Mouse (Mus musculus): ENCODE data around the gene Sp140. TPM values are rescaled to one million over a fixed set of nuclear protein-coding genes. Genes with fewer than 3 reads are reported as not detected.
"Not testable (repeated sequence)": the region's sequence is repeated elsewhere in the genome, so short reads cannot be mapped to it uniquely, and the experiment has no call there.

Gene Sp140
- total and polyA plus RNA-seq, 3 experiments, result 0.76 TPM; not detected in 2

DNA sequence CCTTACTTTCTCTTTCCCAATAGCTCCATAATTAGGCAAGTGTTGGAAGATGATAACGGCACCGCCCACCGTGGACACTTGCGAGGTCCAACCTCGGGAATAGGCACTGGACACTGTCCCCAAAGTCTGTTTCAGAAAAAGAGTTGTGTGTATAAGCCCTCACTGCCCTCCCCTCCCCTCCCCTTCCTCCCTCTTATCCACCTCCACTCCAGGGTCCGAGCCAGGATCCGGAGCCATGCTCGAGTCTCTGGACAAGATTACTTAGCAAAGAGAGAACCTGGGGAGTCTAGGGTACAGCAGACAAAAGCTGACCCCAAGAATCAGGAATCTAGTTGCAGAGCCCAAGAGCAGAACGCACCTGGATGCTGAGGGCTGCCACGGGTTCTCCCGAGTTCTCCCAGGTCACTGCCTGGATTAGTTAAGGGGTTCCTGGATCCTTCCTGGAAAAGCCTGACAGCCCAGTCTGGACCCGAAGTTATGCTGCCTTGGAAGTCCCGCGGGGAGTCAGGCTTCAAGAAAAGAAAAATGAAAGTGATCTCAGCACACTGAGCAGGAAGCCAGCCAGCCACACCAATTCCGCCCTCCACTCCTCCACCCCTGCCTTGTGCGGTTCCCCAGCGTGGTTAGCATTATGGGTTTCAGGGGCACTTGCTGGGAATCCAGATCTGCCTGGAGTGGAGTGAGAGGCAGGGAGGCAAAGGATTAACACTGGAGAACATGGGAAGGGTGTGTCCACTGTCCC, 1.7 kb upstream of the Sp140 start, which contains the start of gene Sp110:
TSS of gene Sp110 (minus strand) at position 547 of the 742 bp plus-strand sequence.
- H3K4me3 ChIP-seq (ENCODE audit: low read depth, low read length); H3K9me3 ChIP-seq (replicated peaks); H3K27me3 ChIP-seq (ENCODE audit: insufficient read depth, low read length); H3K4me1 ChIP-seq (ENCODE audit: insufficient read depth, low read depth, low read length); DNase-seq (ENCODE audit: low spot score); ATAC-seq (ENCODE audit: extremely low read depth, insufficient number of reproducible peaks, low FRiP score, poor library complexity, severe bottlenecking); H3K36me3 ChIP-seq (replicated peaks): not testable (repeated sequence)

DNA sequence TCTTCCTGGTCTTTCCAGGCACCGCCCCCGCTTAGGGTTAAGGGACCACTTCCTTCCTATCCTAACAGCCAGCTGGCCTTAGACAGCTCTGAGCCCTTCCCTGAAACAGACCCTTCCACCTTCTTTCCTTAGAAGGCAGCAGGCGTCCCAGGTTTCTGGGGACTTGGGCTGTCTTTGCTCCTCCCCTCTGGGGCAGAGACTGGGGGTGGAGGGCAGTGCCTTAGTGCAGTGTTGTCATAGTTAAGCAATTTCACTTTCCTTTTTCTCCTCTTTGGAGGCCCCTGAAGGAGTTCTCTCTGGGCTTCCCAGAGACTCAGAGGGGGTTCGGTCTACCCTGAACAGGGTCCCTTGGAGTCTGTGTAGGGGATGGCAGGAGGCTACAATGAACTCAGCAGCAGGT, 616 bp downstream of the Sp140 start:
- H3K4me1 ChIP-seq (ENCODE audit: insufficient read depth, low read depth, low read length); DNase-seq (ENCODE audit: low spot score); H3K36me3 ChIP-seq (replicated peaks); ATAC-seq (ENCODE audit: extremely low read depth, insufficient number of reproducible peaks, low FRiP score, poor library complexity, severe bottlenecking); H3K27me3 ChIP-seq (ENCODE audit: insufficient read depth, low read length); H3K9me3 ChIP-seq (replicated peaks); H3K4me3 ChIP-seq (ENCODE audit: low read depth, low read length): not testable (repeated sequence)

DNA sequence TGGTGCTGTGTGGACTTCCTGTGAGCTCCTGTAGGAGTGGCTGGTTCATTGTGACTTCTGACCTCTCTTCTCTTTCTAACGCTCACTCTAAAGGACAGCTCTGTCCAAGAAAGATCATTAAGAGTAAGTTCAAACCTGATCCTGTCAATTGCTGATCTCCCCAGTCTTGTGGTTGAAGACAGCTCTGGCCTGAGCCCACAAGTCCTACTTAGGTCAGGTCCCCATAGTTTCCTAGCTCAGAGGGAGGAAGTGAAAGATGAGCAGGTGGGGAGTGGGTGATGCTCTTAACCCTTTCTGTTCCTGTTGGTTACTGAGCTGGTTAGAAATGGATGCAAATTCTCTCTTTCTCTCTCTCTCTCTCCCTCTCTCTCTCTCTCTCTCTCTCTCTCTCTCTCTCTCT, 4.2 kb downstream of the Sp140 start:
- not testable (repeated sequence) for H3K9me3 ChIP-seq (replicated peaks); H3K4me1 ChIP-seq (ENCODE audit: insufficient read depth, low read depth, low read length); ATAC-seq (ENCODE audit: extremely low read depth, insufficient number of reproducible peaks, low FRiP score, poor library complexity, severe bottlenecking); DNase-seq (ENCODE audit: low spot score); H3K36me3 ChIP-seq (replicated peaks); H3K4me3 ChIP-seq (ENCODE audit: low read depth, low read length); H3K27me3 ChIP-seq (ENCODE audit: insufficient read depth, low read length)

DNA sequence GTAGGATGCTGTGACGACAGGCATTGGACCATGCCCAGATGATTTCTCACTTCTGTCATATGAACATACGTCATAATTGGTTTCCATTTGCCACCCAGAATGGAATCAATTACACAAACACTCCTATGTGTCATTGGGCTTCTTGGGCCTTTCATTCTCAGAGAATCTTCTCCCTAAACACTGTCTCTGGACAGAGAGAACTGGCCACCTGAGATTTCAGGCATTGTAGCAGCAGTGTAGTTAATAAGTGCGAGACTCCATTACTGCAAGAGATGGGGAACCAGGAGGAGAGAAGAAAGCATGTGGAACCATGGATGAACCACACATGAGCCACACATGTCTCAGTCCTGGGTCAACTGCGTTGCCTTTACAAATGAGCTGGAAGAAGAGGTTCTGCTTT, 8.2 kb downstream of the Sp140 start:
- not testable (repeated sequence) for ATAC-seq (ENCODE audit: extremely low read depth, insufficient number of reproducible peaks, low FRiP score, poor library complexity, severe bottlenecking); DNase-seq (ENCODE audit: low spot score); H3K4me3 ChIP-seq (ENCODE audit: low read depth, low read length); H3K36me3 ChIP-seq (replicated peaks); H3K9me3 ChIP-seq (replicated peaks); H3K4me1 ChIP-seq (ENCODE audit: insufficient read depth, low read depth, low read length); H3K27me3 ChIP-seq (ENCODE audit: insufficient read depth, low read length)

DNA sequence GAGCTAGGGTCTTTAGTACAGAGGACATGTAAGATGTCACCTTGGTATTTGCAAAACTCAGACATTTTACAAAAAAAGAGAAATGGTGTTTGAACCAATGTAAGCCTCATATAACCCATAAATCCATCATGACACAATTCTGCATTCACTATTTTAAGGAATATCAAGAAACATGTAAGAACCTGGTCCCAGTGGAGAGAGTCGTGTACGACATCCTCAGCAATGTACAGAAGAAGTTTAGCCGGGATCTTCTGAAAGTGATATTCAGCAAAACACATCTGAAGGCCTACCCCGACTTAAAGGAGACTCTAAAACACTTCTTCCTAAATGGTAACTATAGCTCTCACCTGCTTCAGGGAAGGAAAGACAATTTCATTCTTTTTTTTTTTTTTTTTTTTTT, 10.4 kb downstream of the Sp140 start:
- not testable (repeated sequence) for ATAC-seq (ENCODE audit: extremely low read depth, insufficient number of reproducible peaks, low FRiP score, poor library complexity, severe bottlenecking); H3K27me3 ChIP-seq (ENCODE audit: insufficient read depth, low read length); H3K36me3 ChIP-seq (replicated peaks); H3K4me3 ChIP-seq (ENCODE audit: low read depth, low read length); DNase-seq (ENCODE audit: low spot score); H3K4me1 ChIP-seq (ENCODE audit: insufficient read depth, low read depth, low read length); H3K9me3 ChIP-seq (replicated peaks)

DNA sequence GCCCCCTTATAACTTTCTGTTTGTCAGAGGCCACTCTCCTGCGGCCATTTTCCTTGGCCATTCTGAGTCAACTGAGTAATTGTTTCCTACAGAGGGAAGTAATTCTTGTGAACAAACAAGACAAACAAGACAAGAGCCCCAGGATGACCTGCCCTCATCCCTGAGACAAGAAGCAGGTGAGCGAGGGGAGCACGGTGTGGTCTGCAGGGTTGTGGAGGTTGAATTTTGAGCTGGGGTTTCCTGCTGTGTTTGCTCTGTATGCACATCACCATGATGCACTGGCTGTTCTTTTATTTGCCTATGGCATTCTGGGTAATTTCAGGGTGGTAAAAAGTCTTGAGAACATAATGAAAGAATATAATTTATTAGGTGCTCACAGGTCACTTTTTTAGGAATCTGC, 14.9 kb downstream of the Sp140 start:
- H3K9me3 ChIP-seq (replicated peaks); H3K27me3 ChIP-seq (ENCODE audit: insufficient read depth, low read length); H3K36me3 ChIP-seq (replicated peaks); H3K4me1 ChIP-seq (ENCODE audit: insufficient read depth, low read depth, low read length); ATAC-seq (ENCODE audit: extremely low read depth, insufficient number of reproducible peaks, low FRiP score, poor library complexity, severe bottlenecking); DNase-seq (ENCODE audit: low spot score); H3K4me3 ChIP-seq (ENCODE audit: low read depth, low read length): not testable (repeated sequence)

DNA sequence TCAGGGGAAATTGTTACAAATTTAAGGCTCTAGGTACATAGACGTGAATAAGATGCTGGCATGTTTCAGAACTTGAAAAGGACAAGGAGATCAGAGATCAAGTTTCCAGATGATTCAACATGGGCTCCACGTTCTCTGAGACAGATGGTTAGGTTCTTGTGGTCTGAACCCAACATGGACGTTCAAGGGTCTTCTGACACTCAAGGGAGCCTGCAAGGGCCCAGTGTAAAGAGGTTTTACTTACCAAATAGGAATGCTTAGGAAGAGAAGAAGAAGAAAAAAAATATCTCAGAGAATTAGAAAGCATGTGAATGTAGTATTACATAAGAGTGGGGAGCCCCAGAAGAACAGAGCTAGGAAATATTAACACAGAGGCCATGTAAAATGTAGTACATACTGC, 15.6 kb downstream of the Sp140 start:
- not testable (repeated sequence) for H3K36me3 ChIP-seq (replicated peaks); ATAC-seq (ENCODE audit: extremely low read depth, insufficient number of reproducible peaks, low FRiP score, poor library complexity, severe bottlenecking); H3K27me3 ChIP-seq (ENCODE audit: insufficient read depth, low read length); DNase-seq (ENCODE audit: low spot score); H3K4me3 ChIP-seq (ENCODE audit: low read depth, low read length); H3K4me1 ChIP-seq (ENCODE audit: insufficient read depth, low read depth, low read length); H3K9me3 ChIP-seq (replicated peaks)

DNA sequence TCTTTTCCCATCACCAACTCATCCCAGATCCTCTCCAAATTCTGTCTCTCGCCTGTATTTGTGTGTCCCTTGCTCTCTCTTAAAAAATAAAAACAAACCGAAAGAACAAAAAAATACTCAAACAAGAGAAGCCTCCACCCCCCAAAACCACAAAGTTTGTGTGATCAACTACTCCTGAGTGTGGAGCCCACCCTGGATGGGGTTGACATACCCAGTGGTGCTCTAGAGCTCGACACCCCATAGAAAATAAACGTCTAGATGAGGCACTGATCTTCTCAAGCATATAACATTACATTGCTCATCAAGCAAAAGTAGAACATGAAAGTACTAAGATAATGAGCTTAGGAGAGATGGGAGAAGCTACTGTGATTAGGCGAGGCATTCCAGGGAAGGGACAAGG, 17.0 kb downstream of the Sp140 start:
- not testable (repeated sequence) for DNase-seq (ENCODE audit: low spot score); H3K4me3 ChIP-seq (ENCODE audit: low read depth, low read length); H3K9me3 ChIP-seq (replicated peaks); H3K36me3 ChIP-seq (replicated peaks); ATAC-seq (ENCODE audit: extremely low read depth, insufficient number of reproducible peaks, low FRiP score, poor library complexity, severe bottlenecking); H3K4me1 ChIP-seq (ENCODE audit: insufficient read depth, low read depth, low read length); H3K27me3 ChIP-seq (ENCODE audit: insufficient read depth, low read length)

DNA sequence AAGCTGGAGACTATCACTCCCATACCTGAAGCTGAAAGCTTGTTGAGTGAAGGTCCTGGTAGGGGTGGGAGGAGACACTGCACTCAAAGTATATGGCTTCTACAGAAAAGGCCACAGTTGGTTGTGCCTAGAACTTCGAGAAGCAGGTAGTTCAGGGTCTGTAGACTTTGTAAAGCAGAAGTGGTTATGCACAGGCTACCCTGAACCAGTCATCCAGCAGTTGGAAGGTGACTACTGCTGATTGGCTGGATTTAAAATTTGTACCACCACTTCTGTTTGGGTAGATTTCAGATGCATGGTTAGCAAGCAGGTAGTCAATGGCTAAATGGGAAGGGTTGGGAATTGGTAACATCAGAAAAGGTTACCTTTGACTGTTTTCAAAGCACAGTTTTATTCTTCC, 18.5 kb downstream of the Sp140 start:
- ATAC-seq (ENCODE audit: extremely low read depth, insufficient number of reproducible peaks, low FRiP score, poor library complexity, severe bottlenecking); H3K27me3 ChIP-seq (ENCODE audit: insufficient read depth, low read length); H3K36me3 ChIP-seq (replicated peaks); H3K9me3 ChIP-seq (replicated peaks); DNase-seq (ENCODE audit: low spot score); H3K4me3 ChIP-seq (ENCODE audit: low read depth, low read length); H3K4me1 ChIP-seq (ENCODE audit: insufficient read depth, low read depth, low read length): not testable (repeated sequence)

DNA sequence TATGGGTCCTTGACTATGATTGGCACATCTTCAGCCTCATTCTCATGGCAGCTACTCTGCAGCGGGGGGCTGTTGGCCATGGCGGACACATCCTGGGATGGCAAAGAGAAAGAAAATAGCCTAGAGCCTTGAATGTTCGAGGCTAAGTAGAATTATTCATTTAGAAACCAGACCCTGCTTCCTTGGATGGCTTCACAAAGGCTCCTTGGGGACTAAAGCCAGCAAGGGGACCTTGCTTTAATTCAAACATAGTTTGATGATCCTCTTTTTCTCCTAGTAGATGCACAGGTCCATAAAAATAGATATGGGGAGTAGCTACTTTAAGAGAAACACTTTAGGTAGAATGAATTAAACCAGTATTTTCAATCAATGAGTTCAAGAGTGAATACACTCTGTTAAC, 36.8 kb downstream of the Sp140 start:
- H3K36me3 ChIP-seq (replicated peaks); H3K4me1 ChIP-seq (ENCODE audit: insufficient read depth, low read depth, low read length); DNase-seq (ENCODE audit: low spot score); H3K27me3 ChIP-seq (ENCODE audit: insufficient read depth, low read length); H3K4me3 ChIP-seq (ENCODE audit: low read depth, low read length); ATAC-seq (ENCODE audit: extremely low read depth, insufficient number of reproducible peaks, low FRiP score, poor library complexity, severe bottlenecking): not testable (repeated sequence)
- H3K9me3 ChIP-seq (replicated peaks), result peaks cover 22% of the 10 kb centered on the region

DNA sequence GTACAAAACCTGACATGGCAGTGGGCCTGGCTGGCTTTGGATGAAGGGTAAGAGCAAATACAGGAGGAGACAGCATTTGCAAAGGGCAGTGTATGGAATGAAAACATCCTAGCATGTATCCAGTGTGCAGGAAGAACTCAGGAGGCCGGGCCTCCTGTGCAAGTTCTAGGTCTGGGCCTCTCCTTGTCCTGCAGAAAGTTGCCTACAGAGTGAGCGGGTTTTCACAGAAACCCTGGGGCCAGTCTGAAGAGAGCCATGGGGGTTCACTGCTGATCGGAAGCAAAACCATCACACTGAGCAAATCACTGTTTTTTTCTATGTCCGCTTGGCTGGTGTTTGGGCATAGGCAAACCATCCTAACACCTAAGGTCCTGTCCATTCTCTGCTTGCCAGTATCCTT, 38.0 kb downstream of the Sp140 start:
- not testable (repeated sequence) for H3K4me3 ChIP-seq (ENCODE audit: low read depth, low read length); H3K27me3 ChIP-seq (ENCODE audit: insufficient read depth, low read length); H3K36me3 ChIP-seq (replicated peaks); H3K4me1 ChIP-seq (ENCODE audit: insufficient read depth, low read depth, low read length); ATAC-seq (ENCODE audit: extremely low read depth, insufficient number of reproducible peaks, low FRiP score, poor library complexity, severe bottlenecking); DNase-seq (ENCODE audit: low spot score)
- H3K9me3 ChIP-seq (replicated peaks), result peaks cover 19% of the 10 kb centered on the region

DNA sequence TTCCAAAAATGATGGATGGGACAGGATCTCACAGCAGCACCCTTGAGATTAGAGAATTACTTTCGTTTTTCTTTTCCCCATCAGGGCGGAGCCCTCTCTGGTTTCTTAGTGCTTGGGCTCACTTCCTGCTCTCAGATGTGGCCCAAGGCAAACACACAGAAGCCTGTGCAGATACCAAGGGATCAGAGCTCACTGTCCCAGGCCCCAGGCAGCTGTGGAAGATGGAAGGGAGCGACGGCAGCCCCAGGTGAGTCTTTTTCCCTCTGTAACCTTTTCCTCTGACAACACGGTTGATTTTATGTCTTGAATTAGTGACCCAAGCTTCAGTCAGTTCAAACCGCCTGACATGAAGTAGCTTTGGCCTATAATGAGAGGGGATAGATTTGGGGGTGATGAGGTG, 49.7 kb downstream of the Sp140 start, which contains the start of gene Sp100:
TSS of gene Sp100 (plus strand) at position 108 of the 400 bp plus-strand sequence.
- not testable (repeated sequence) for H3K27me3 ChIP-seq (ENCODE audit: insufficient read depth, low read length); H3K36me3 ChIP-seq (replicated peaks); H3K4me3 ChIP-seq (ENCODE audit: low read depth, low read length); H3K9me3 ChIP-seq (replicated peaks); ATAC-seq (ENCODE audit: extremely low read depth, insufficient number of reproducible peaks, low FRiP score, poor library complexity, severe bottlenecking); H3K4me1 ChIP-seq (ENCODE audit: insufficient read depth, low read depth, low read length); DNase-seq (ENCODE audit: low spot score)

Measured in G1E (cell line).